8 mouse cellular contexts compared by ENCODE assay signal in the genomic region with DNA sequence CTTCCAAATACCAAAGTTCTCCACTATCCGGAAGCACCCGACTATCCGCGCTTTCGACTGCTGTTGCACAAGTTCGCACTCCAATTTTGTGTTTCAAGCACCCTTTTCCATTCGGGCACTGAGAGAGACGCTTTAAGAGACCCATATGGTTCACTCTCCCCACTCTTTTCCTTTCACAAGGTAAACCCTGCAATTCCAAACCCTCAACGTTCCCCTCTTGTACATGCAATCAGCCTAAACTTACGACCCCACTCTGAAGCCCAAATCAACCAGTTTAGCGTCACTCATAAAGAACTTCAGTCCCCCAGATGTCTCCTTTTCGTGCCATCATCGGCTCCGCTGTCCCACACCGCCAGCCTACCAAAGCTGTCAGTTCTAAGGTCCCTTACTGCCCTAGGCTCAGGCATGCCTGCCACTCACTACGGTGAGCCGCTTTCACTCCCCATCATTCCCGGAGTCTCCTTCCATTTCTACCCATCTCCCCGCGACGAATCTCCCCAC. TPM values are rescaled to one million over a fixed set of nuclear protein-coding genes. Genes with fewer than 3 reads are reported as not detected.
DNase-seq lines count a peak whose midpoint lies in the region; ATAC-seq and TF ChIP-seq lines count a peak whose summit lies in the region.

No protein-coding gene starts in this region.

- no peak for ATAC-seq in hindbrain, embryonic 11.5 days (ENCODE audit: low FRiP score)
- ATAC-seq in liver, embryonic 14.5 days (ENCODE audit: insufficient read depth) = no peak
- no peak for ATAC-seq in neural tube, embryonic 14.5 days (ENCODE audit: low read depth)
- ATAC-seq in megakaryocyte-erythroid progenitor cell, adult 5-6 weeks (replicated peaks; ENCODE audit: low FRiP score, low TSS enrichment, poor library complexity, severe bottlenecking) = no peak

- WGBS in hindbrain, embryonic 11.5 days = 1% methylated on average over 21 of the region's 21 CpGs
- WGBS in liver, embryonic 14.5 days (ENCODE audit: insufficient replicate concordance) = under 1% methylated on average over 21 of the region's 21 CpGs
- WGBS in neural tube, embryonic 14.5 days = under 1% methylated on average over 21 of the region's 21 CpGs

- H3K4me1 ChIP-seq in hindbrain, embryonic 11.5 days (replicated peaks; ENCODE audit: control insufficient read depth, insufficient read depth, low read length) = peaks cover 3% of the 10 kb centered on the region; the same call in 1 of the 2 replicates
- H3K4me1 ChIP-seq in liver, embryonic 14.5 days (replicated peaks; ENCODE audit: control insufficient read depth in 2 of 2, insufficient read depth in 2 of 2, low read length in 1 of 2) = peaks cover 8 to 16% of the 10 kb centered on the region in 2 experiments
- H3K4me1 ChIP-seq in neural tube, embryonic 14.5 days (ENCODE audit: control insufficient read depth, insufficient read depth, low read length) = peaks cover 25% of the 10 kb centered on the region

- H3K27me3 ChIP-seq in hindbrain, embryonic 11.5 days (ENCODE audit: control insufficient read depth, insufficient read depth, low read length) = no peaks in the 10 kb centered on the region
- no peaks in the 10 kb centered on the region for H3K27me3 ChIP-seq in liver, embryonic 14.5 days (ENCODE audit: control insufficient read depth, insufficient read depth, low read length)
- no peaks in the 10 kb centered on the region for H3K27me3 ChIP-seq in neural tube, embryonic 14.5 days (ENCODE audit: control insufficient read depth, insufficient read depth, low read length)

- no peak for TF ChIP-seq EP300 in liver, embryonic 14.5 days (IDR thresholded peaks at IDR 0.05; ENCODE audit: low read depth)

- TF ChIP-seq POLR2A in brain, embryonic 14.5 days (IDR thresholded peaks at IDR 0.05; ENCODE audit: borderline replicate concordance, extremely low read depth, insufficient read depth, insufficient read length, poor library complexity, severe bottlenecking) = no peak

- H3K36me3 ChIP-seq in hindbrain, embryonic 11.5 days (ENCODE audit: control insufficient read depth, insufficient read depth, low read length) = no peaks in the 10 kb centered on the region
- H3K36me3 ChIP-seq in liver, embryonic 14.5 days (replicated peaks; ENCODE audit: control insufficient read depth, insufficient read depth, low read depth) = no peaks in the 10 kb centered on the region
- H3K36me3 ChIP-seq in neural tube, embryonic 14.5 days (ENCODE audit: control insufficient read depth, insufficient read depth, low read length) = 0 out of 2 replicates have a peak, but pooled peaks cover 4% of the 10 kb centered on the region

- DNase-seq in layer of hippocampus, postnatal 10 days (ENCODE audit: low spot score in 2 of 2) = peak; percentile 26 to 44
- DNase-seq in layer of hippocampus, adult 9-11 months = no peak
- peak; percentile 60 for DNase-seq in brain, embryonic 14.5 days (ENCODE audit: low read depth)
- peak; percentile 67 for DNase-seq in hindbrain, embryonic 11.5 days (ENCODE audit: low spot score)
- DNase-seq in liver, embryonic 14.5 days (ENCODE audit: low read depth in 3 of 3, low spot score in 3 of 3) = no peak
- no peak for DNase-seq in cerebellum, adult 8-10 months

- H3K9ac ChIP-seq in hindbrain, embryonic 11.5 days (ENCODE audit: low read depth, low read length) = peak overlapping the region; percentile 81
- H3K9ac ChIP-seq in liver, embryonic 14.5 days (replicated peaks) = peak overlapping the region; percentile 72
- H3K9ac ChIP-seq in neural tube, embryonic 14.5 days (replicated peaks; ENCODE audit: low read depth, low read length) = peak overlapping the region; percentile 87

- H3K4me2 ChIP-seq in hindbrain, embryonic 11.5 days (replicated peaks; ENCODE audit: low read depth, low read length) = peak overlapping the region; percentile 54
- peak overlapping the region; percentile 95 for H3K4me2 ChIP-seq in liver, embryonic 14.5 days (ENCODE audit: low read depth)
- H3K4me2 ChIP-seq in neural tube, embryonic 14.5 days (ENCODE audit: low read depth, low read length) = peak overlapping the region; percentile 95

- no peaks in the 10 kb centered on the region for H3K9me3 ChIP-seq in hindbrain, embryonic 11.5 days (ENCODE audit: control insufficient read depth, low read length)
- H3K9me3 ChIP-seq in liver, embryonic 14.5 days (ENCODE audit: control insufficient read depth, low read length) = no peaks in the 10 kb centered on the region
- H3K9me3 ChIP-seq in neural tube, embryonic 14.5 days (ENCODE audit: control insufficient read depth, low read length) = no peaks in the 10 kb centered on the region

- H3K4me3 ChIP-seq in hindbrain, embryonic 11.5 days (ENCODE audit: low read depth, low read length) = peak overlapping the region; percentile 58
- H3K4me3 ChIP-seq in liver, embryonic 14.5 days (ENCODE audit: insufficient read depth in 1 of 2, low read depth in 2 of 2, low read length in 2 of 2) = peak overlapping the region; percentile 69 to 85
- peak overlapping the region; percentile 78 for H3K4me3 ChIP-seq in neural tube, embryonic 14.5 days (ENCODE audit: low read depth, low read length)

- H3K27ac ChIP-seq in hindbrain, embryonic 11.5 days (ENCODE audit: low read depth, low read length) = peak overlapping the region; percentile 82; the same call in 1 of the 2 replicates
- no peak overlapping the region for H3K27ac ChIP-seq in liver, embryonic 14.5 days
- peak overlapping the region; percentile 88 for H3K27ac ChIP-seq in neural tube, embryonic 14.5 days (ENCODE audit: low read depth, low read length)

- TF ChIP-seq CTCF in brain, embryonic 14.5 days (IDR thresholded peaks at IDR 0.05; ENCODE audit: borderline replicate concordance, extremely low read depth, insufficient read depth, insufficient read length) = no peak
- no peak for TF ChIP-seq CTCF in liver, embryonic 14.5 days (IDR thresholded peaks at IDR 0.05; ENCODE audit: low read depth)

RNA-seq across cellular contexts. Expression of a gene that starts 1.1 kb away (rescaled TPM):
- 10 to 100 TPM; 48.8 to 51.9 TPM for total RNA-seq in layer of hippocampus, postnatal 10 days (2021)
- 27.3 and 30.9 TPM in 2 replicates for polyA plus RNA-seq in brain, embryonic 14.5 days (2012; rRNA removed)
- 16.3 and 17.1 TPM in 2 replicates for polyA plus RNA-seq in hindbrain, embryonic 11.5 days (2014; fragmentation: Nextera tagmentation; extraction: Ambion mirVana)
- polyA plus RNA-seq in liver, embryonic 14.5 days (2012; rRNA removed) = 1.9 and 2.5 TPM in 2 replicates
- polyA plus RNA-seq in liver, embryonic 14.5 days (2014; fragmentation: Nextera tagmentation; extraction: Ambion mirVana) = 1.7 TPM in 2 replicates
- 17.0 and 18.6 TPM in 2 replicates for polyA plus RNA-seq in neural tube, embryonic 14.5 days (2014; fragmentation: Nextera tagmentation; extraction: Ambion mirVana)
- total RNA-seq in megakaryocyte-erythroid progenitor cell, adult 5-6 weeks (2014; fragmentation: Nextera tagmentation) = 11.6 and 14.2 TPM in 2 replicates
- 9.9 and 11.4 TPM in 2 replicates for total RNA-seq in megakaryocyte-erythroid progenitor cell, adult 5-6 weeks (2017)

RNA-seq across cellular contexts. Expression of a gene that starts 1.2 kb away (rescaled TPM):
- 100 to 1,000 TPM; 293 to 294 TPM for total RNA-seq in layer of hippocampus, postnatal 10 days (2021)
- polyA plus RNA-seq in brain, embryonic 14.5 days (2012; rRNA removed) = 254 and 296 TPM in 2 replicates
- 402 and 453 TPM in 2 replicates for polyA plus RNA-seq in hindbrain, embryonic 11.5 days (2014; fragmentation: Nextera tagmentation; extraction: Ambion mirVana)
- polyA plus RNA-seq in liver, embryonic 14.5 days (2012; rRNA removed) = 72.6 and 141 TPM in 2 replicates
- 243 and 263 TPM in 2 replicates for polyA plus RNA-seq in liver, embryonic 14.5 days (2014; fragmentation: Nextera tagmentation; extraction: Ambion mirVana)
- 485 and 490 TPM in 2 replicates for polyA plus RNA-seq in neural tube, embryonic 14.5 days (2014; fragmentation: Nextera tagmentation; extraction: Ambion mirVana)
- total RNA-seq in megakaryocyte-erythroid progenitor cell, adult 5-6 weeks (2014; fragmentation: Nextera tagmentation) = 228 and 242 TPM in 2 replicates
- 570 and 661 TPM in 2 replicates for total RNA-seq in megakaryocyte-erythroid progenitor cell, adult 5-6 weeks (2017)

Comparison
In these comparisons a context has a peak if more than half of its experiments do, and no peak if none do; other contexts are left out.
1. DNase-seq: peak in layer of hippocampus, postnatal 10 days (2 of 2), brain, embryonic 14.5 days (single experiment) and hindbrain, embryonic 11.5 days (single experiment); none in layer of hippocampus, adult 9-11 months (single experiment), liver, embryonic 14.5 days (0 of 3) and cerebellum, adult 8-10 months (single experiment).
2. Peak in every context shown above with its lines, with median percentiles within 50 percentile points of each other: H3K4me2 ChIP-seq, H3K4me3 ChIP-seq and H3K9ac ChIP-seq.